Mouse (Mus musculus) erythroblast, embryonic 14.5 days (primary cell): Measurements from ENCODE around the gene Fam198b.

Source experiments
- GATA1 ChIP-seq: IDR thresholded peaks from 2 replicates; pipeline ENCODE4 v1.6.1; 2012; ENCODE audit warnings: low read length, inconsistent platforms, mixed read lengths
- TAL1 ChIP-seq: IDR thresholded peaks from 3 replicates; pipeline ENCODE4 v1.6.1; 2012; ENCODE audit warnings: low read length, inconsistent platforms, mixed read lengths

GRCm38 (mm10) chr3:79936213-79936612 is 51.9 kb downstream of the Fam198b start:
- TF ChIP-seq GATA1 (no peak), TAL1 (no peak)
